Mouse (Mus musculus) heart, adult 10 weeks (tissue): ENCODE measurements around the gene Tas2r119. TPM values are rescaled to one million over a fixed set of nuclear protein-coding genes. Genes with fewer than 3 reads are reported as not detected.

ENCODE experiments used
- polyA plus RNA-seq: library from polyadenylated mRNA; stranded (reverse); fragments of 350-450 nt; fragmentation: Illumina TruSeq; extraction: RNeasy Lipid Tissue Mini Kit (QIAGEN cat#74804); gene quantifications from one replicate; pipeline ENCODE4 v1.2.3, GENCODE M21; 2014; ENCODE audit warnings: low read depth, low replicate concordance

Gene Tas2r119
- polyA plus RNA-seq, result not detected

GRCm38 (mm10) chr15:32176989-32177388, at the start of gene Tas2r119:
Gene Tas2r119, plus strand, starts transcription at chr15:32177289.

Other genes with a start within 250 kb of the Tas2r119 start
- gene Sema5a, start 67.5 kb downstream of the Tas2r119 start, polyA plus RNA-seq, result 2.7 TPM